Comparison of ENCODE assay signal across 28 mouse cellular contexts in the genomic region with DNA sequence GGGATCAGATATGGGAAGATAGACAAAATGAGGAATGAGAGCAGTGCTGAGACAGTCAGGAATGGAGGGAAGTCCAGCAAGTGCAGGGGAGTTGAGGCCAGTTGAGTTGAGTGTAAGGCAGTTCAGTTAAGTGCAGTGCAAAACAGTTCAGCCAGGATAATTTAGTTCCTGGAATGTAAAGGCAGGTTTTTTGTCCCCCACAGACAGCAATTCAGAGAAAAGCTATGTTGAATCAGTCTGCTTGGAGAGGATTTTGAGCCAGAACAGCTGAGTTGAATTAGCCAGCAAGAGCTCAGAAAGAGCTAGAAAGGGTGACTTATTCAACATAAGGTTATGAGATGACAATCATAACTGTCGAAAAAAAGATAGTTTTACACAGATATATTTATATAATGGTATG.
"Had no signal": no experiment of that assay in that cellular context is flagged by ENCODE, and none has a peak within 500 bp of the region (broad histone marks: within the 10 kb centered on the region; RNA-seq: fewer than 3 reads in every experiment).

No protein-coding gene starts in this region.

- H3K9ac ChIP-seq: heart, embryonic 13.5 days; heart, embryonic 15.5 days; hindbrain, embryonic 13.5 days; hindbrain, embryonic 15.5 days; kidney, embryonic 15.5 days; limb, embryonic 12.5 days; limb, embryonic 15.5 days; liver, embryonic 13.5 days; liver, embryonic 15.5 days had no signal

- ATAC-seq: hindbrain, postnatal 0 days; intestine, embryonic 16.5 days had no signal

- DNase-seq: gastrocnemius, postnatal 14 days; gastrocnemius, postnatal 36 days; heart, adult 11 months; heart, adult 2 months; heart, postnatal 14 days; heart, postnatal 36 days; kidney, adult 11 months; kidney, adult 2 months; kidney, adult 9 months; kidney, postnatal 14 days; kidney, postnatal 36 days; layer of hippocampus, adult 9-11 months; layer of hippocampus, postnatal 36 days; left cerebral cortex, postnatal 4 days; liver, embryonic 13.5 days had no signal

- H3K4me1 ChIP-seq: heart, embryonic 13.5 days; heart, embryonic 15.5 days; hindbrain, embryonic 13.5 days; hindbrain, embryonic 15.5 days; kidney, embryonic 15.5 days; limb, embryonic 12.5 days; limb, embryonic 15.5 days; liver, embryonic 13.5 days; liver, embryonic 15.5 days had no signal

- H3K4me2 ChIP-seq: heart, embryonic 11.5 days; heart, embryonic 13.5 days; heart, embryonic 15.5 days; hindbrain, embryonic 13.5 days; hindbrain, embryonic 15.5 days; kidney, embryonic 15.5 days; limb, embryonic 12.5 days; limb, embryonic 15.5 days; liver, embryonic 11.5 days; liver, embryonic 13.5 days; liver, embryonic 15.5 days had no signal

- H3K36me3 ChIP-seq: heart, embryonic 13.5 days; heart, embryonic 15.5 days; hindbrain, embryonic 13.5 days; hindbrain, embryonic 15.5 days; kidney, embryonic 15.5 days; limb, embryonic 12.5 days; limb, embryonic 15.5 days; liver, embryonic 13.5 days; liver, embryonic 15.5 days had no signal

- H3K27ac ChIP-seq: heart, adult 2 months; heart, embryonic 13.5 days; heart, embryonic 15.5 days; hindbrain, embryonic 13.5 days; hindbrain, embryonic 15.5 days; hindbrain, postnatal 0 days; kidney, embryonic 15.5 days; kidney, postnatal 0 days; limb, embryonic 12.5 days; limb, embryonic 15.5 days; liver, embryonic 13.5 days; liver, embryonic 15.5 days had no signal

- H3K4me3 ChIP-seq: heart, adult 2 months; heart, embryonic 13.5 days; heart, embryonic 15.5 days; hindbrain, embryonic 13.5 days; hindbrain, embryonic 15.5 days; kidney, embryonic 15.5 days; limb, embryonic 12.5 days; limb, embryonic 15.5 days; liver, embryonic 13.5 days; liver, embryonic 15.5 days had no signal

- H3K27me3 ChIP-seq: heart, embryonic 13.5 days; heart, embryonic 15.5 days; hindbrain, embryonic 13.5 days; hindbrain, embryonic 15.5 days; kidney, embryonic 15.5 days; limb, embryonic 12.5 days; limb, embryonic 15.5 days; liver, embryonic 13.5 days; liver, embryonic 15.5 days had no signal

- H3K9me3 ChIP-seq: heart, embryonic 13.5 days; heart, embryonic 15.5 days; hindbrain, embryonic 13.5 days; hindbrain, embryonic 15.5 days; kidney, embryonic 15.5 days; limb, embryonic 12.5 days; limb, embryonic 15.5 days; liver, embryonic 13.5 days; liver, embryonic 15.5 days had no signal
